Mouse (Mus musculus): Measurements from ENCODE around the gene Heatr5a.

Gene Heatr5a
- long read RNA-seq, experiment 1, partial matches to known transcripts: 0 of 2 reads
- long read RNA-seq, experiment 1, other reads (novel, unspliced or antisense): 2 of 2 reads
- long read RNA-seq, experiment 2, partial matches to known transcripts: 2 of 2 reads
- long read RNA-seq, experiment 2, other reads (novel, unspliced or antisense): 0 of 2 reads

GRCm38 (mm10) chr12:51971070-51971664, at the start of gene Heatr5a:
Gene Heatr5a (minus strand): TSS chr12:51971321.
- intact Hi-C loops (cut with DNase I): no loop called here

GRCm38 (mm10) chr12:52014494-52015029, 43.4 kb upstream of the Heatr5a start:
- intact Hi-C loops (cut with DNase I): loop anchor here (5.0 to 10.0 kb wide), 2 partner anchors 818 to 880 kb away; no protein-coding TSS in a partner anchor

- intact Hi-C loops (cut with DNase I): loop anchor here (5.0 to 10.0 kb wide), 2 partner anchors 818 to 881 kb away; no protein-coding TSS in a partner anchor
Observed at GRCm38 (mm10) chr12:52014044-52014443, 42.9 kb upstream of the Heatr5a start.

- intact Hi-C loops (cut with DNase I): loop anchor here (5.0 to 10.0 kb wide), 2 partner anchors 819 to 882 kb away; no protein-coding TSS in a partner anchor
Observed at GRCm38 (mm10) chr12:52013274-52013673, 42.2 kb upstream of the Heatr5a start.

- intact Hi-C loops (cut with DNase I): loop anchor here (5.0 to 10.0 kb wide), 2 partner anchors 820 to 883 kb away; no protein-coding TSS in a partner anchor
Observed at GRCm38 (mm10) chr12:52012159-52012558, 41.0 kb upstream of the Heatr5a start.

GRCm38 (mm10) chr12:52010630-52010961, 39.5 kb upstream of the Heatr5a start:
- intact Hi-C loops (cut with DNase I): loop anchor here (2.0 to 10.0 kb wide), 3 partner anchors 628 to 884 kb away; no protein-coding TSS in a partner anchor

- intact Hi-C loops (cut with DNase I): loop anchor here (2.0 to 10.0 kb wide), 3 partner anchors 629 to 885 kb away; no protein-coding TSS in a partner anchor
Observed at GRCm38 (mm10) chr12:52009928-52010629, 39.0 kb upstream of the Heatr5a start.

GRCm38 (mm10) chr12:52006633-52006994, 35.5 kb upstream of the Heatr5a start:
- intact Hi-C loops (cut with DNase I): no loop called here

GRCm38 (mm10) chr12:52005877-52006632, 34.9 kb upstream of the Heatr5a start, which contains the start of gene Dtd2:
Gene Dtd2 (minus strand): TSS chr12:52006501.
- intact Hi-C loops (cut with DNase I): no loop called here

GRCm38 (mm10) chr12:52002746-52003145, 31.6 kb upstream of the Heatr5a start:
- intact Hi-C loops (cut with DNase I): no loop called here

GRCm38 (mm10) chr12:52001544-52001943, 30.4 kb upstream of the Heatr5a start:
- intact Hi-C loops (cut with DNase I): no loop called here

- intact Hi-C loops (cut with DNase I): loop anchor here (5.0 to 10.0 kb wide), 2 partner anchors 51 to 184 kb away; no protein-coding TSS in a partner anchor
Observed at GRCm38 (mm10) chr12:51998366-51998932, 27.3 kb upstream of the Heatr5a start.

- intact Hi-C loops (cut with DNase I): loop anchor here (5.0 to 10.0 kb wide), 2 partner anchors 49 to 181 kb away; no protein-coding TSS in a partner anchor
Observed at GRCm38 (mm10) chr12:51995738-51996536, 24.8 kb upstream of the Heatr5a start.

GRCm38 (mm10) chr12:51990629-51991028, 19.5 kb upstream of the Heatr5a start:
- intact Hi-C loops (cut with DNase I): loop anchor here (10.0 kb wide), 1 partner anchor 176 kb away; no protein-coding TSS in a partner anchor

- intact Hi-C loops (cut with DNase I): no loop called here
Observed at GRCm38 (mm10) chr12:51988536-51988935, 17.4 kb upstream of the Heatr5a start.

- intact Hi-C loops (cut with DNase I): no loop called here
Observed at GRCm38 (mm10) chr12:51985826-51986225, 14.7 kb upstream of the Heatr5a start.

GRCm38 (mm10) chr12:51985163-51985748, 14.1 kb upstream of the Heatr5a start:
- intact Hi-C loops (cut with DNase I): no loop called here

- intact Hi-C loops (cut with DNase I): no loop called here
Observed at GRCm38 (mm10) chr12:51983625-51984024, 12.5 kb upstream of the Heatr5a start.

- intact Hi-C loops (cut with DNase I): no loop called here
Observed at GRCm38 (mm10) chr12:51976531-51976930, 5.4 kb upstream of the Heatr5a start.

Measured in adrenal gland (tissue).